ENCODE assay signal across 8 mouse cellular contexts in genomic region chr2:94436952-94437351, GRCm38 (mm10). TPM values are rescaled to one million over a fixed set of nuclear protein-coding genes. Genes with fewer than 3 reads are reported as not detected.
A peak's percentile ranks its signal among the peaks of the same experiment; 100 is the strongest.
DNase-seq lines count a peak whose midpoint lies in the region; ATAC-seq lines count a peak whose summit lies in the region.

No protein-coding gene starts in this region.

- peak overlapping the region; percentile 78 for H3K9ac ChIP-seq in embryonic facial prominence, embryonic 15.5 days
- H3K9ac ChIP-seq in stomach, embryonic 15.5 days, result peak overlapping the region; percentile 73

- H3K36me3 ChIP-seq in embryonic facial prominence, embryonic 15.5 days, result no peaks in the 10 kb centered on the region
- H3K36me3 ChIP-seq in stomach, embryonic 15.5 days, result no peaks in the 10 kb centered on the region

- intact Hi-C loops in gastrocnemius, postnatal 14 days (cut with DNase I; ENCODE audit: low total_unique reads), result loop anchor here (10.0 kb wide), 1 partner anchor 72 kb away; no protein-coding TSS in a partner anchor

- no peaks in the 10 kb centered on the region for H3K27me3 ChIP-seq in embryonic facial prominence, embryonic 15.5 days
- no peaks in the 10 kb centered on the region for H3K27me3 ChIP-seq in stomach, embryonic 15.5 days (replicated peaks)

- peak overlapping the region; percentile 64 for H3K4me2 ChIP-seq in embryonic facial prominence, embryonic 15.5 days (replicated peaks)
- H3K4me2 ChIP-seq in stomach, embryonic 15.5 days, result peak overlapping the region; percentile 83

- no peaks in the 10 kb centered on the region for H3K9me3 ChIP-seq in embryonic facial prominence, embryonic 15.5 days (replicated peaks)
- no peaks in the 10 kb centered on the region for H3K9me3 ChIP-seq in stomach, embryonic 15.5 days

- WGBS in embryonic facial prominence, embryonic 15.5 days, result under 1% methylated on average over 10 of the region's 10 CpGs
- WGBS in stomach, embryonic 15.5 days, result under 1% methylated on average over 10 of the region's 10 CpGs

- peak; percentile 31 for DNase-seq in thymus, postnatal 0 days (ENCODE audit: low spot score)
- DNase-seq in thymus, postnatal 4 days, result no peak
- DNase-seq in induced T-regulatory cell, adult 2 months (ENCODE audit: low read depth), result peak; percentile 64
- peak; percentile 18 for DNase-seq in lung, postnatal 10 days
- DNase-seq in gastrocnemius, postnatal 14 days, result no peak
- no peak for DNase-seq in cerebellum, postnatal 25 days

- peak overlapping the region; percentile 86; the same call in 1 of the 2 replicates for H3K27ac ChIP-seq in embryonic facial prominence, embryonic 15.5 days (replicated peaks)
- peak overlapping the region; percentile 82 for H3K27ac ChIP-seq in stomach, embryonic 15.5 days

- peaks cover 21% of the 10 kb centered on the region for H3K4me1 ChIP-seq in embryonic facial prominence, embryonic 15.5 days
- peaks cover 14% of the 10 kb centered on the region for H3K4me1 ChIP-seq in stomach, embryonic 15.5 days

- peak overlapping the region; percentile 92 for H3K4me3 ChIP-seq in embryonic facial prominence, embryonic 15.5 days (replicated peaks)
- H3K4me3 ChIP-seq in stomach, embryonic 15.5 days (replicated peaks), result peak overlapping the region; percentile 85

- no peak for ATAC-seq in embryonic facial prominence, embryonic 15.5 days (ENCODE audit: insufficient number of reproducible peaks, low FRiP score, low TSS enrichment, low read depth)
- no peak for ATAC-seq in stomach, embryonic 15.5 days (ENCODE audit: insufficient read depth, low FRiP score, low read depth)

RNA-seq across cellular contexts. Expression of gene Api5, which starts 1.0 kb away (rescaled TPM):
- polyA plus RNA-seq in thymus, postnatal 0 days (2015; fragmentation: Nextera tagmentation; extraction: Ambion mirVana), result 122 and 124 TPM in 2 replicates
- 122 and 124 TPM in 2 replicates for polyA plus RNA-seq in embryonic facial prominence, embryonic 15.5 days (2015; fragmentation: Nextera tagmentation; extraction: Ambion mirVana)
- 125 and 133 TPM in 2 replicates for polyA plus RNA-seq in stomach, embryonic 15.5 days (2015; fragmentation: Nextera tagmentation; extraction: Ambion mirVana)
- total RNA-seq in gastrocnemius, postnatal 14 days (2021), result 10 to 100 TPM; 17.5 to 22.0 TPM

RNA-seq across cellular contexts. Expression of gene Ttc17, which starts 30.5 kb away (rescaled TPM):
- polyA plus RNA-seq in thymus, postnatal 0 days (2015; fragmentation: Nextera tagmentation; extraction: Ambion mirVana), result 15.1 and 15.4 TPM in 2 replicates
- polyA plus RNA-seq in embryonic facial prominence, embryonic 15.5 days (2015; fragmentation: Nextera tagmentation; extraction: Ambion mirVana), result 17.6 and 18.9 TPM in 2 replicates
- polyA plus RNA-seq in stomach, embryonic 15.5 days (2015; fragmentation: Nextera tagmentation; extraction: Ambion mirVana), result 15.1 and 17.8 TPM in 2 replicates
- 10 to 100 TPM; 13.7 to 15.3 TPM for total RNA-seq in gastrocnemius, postnatal 14 days (2021)

Comparison
In these comparisons a context has a peak if more than half of its experiments do, and no peak if none do; other contexts are left out.
1. DNase-seq: peak in thymus, postnatal 0 days (single experiment), induced T-regulatory cell, adult 2 months (single experiment) and lung, postnatal 10 days (single experiment); none in thymus, postnatal 4 days (single experiment), gastrocnemius, postnatal 14 days (single experiment) and cerebellum, postnatal 25 days (0 of 2).